Mouse (Mus musculus) adrenal gland, postnatal 10 days (tissue): ENCODE measurements at regions not wholly inside any gene's neighbourhood (a gene's known extent, or its start where the extent isn't known, plus 50 kb on each side); places are given as distances from the start of the nearest gene placed in this dataset.
A peak's percentile ranks its signal among the peaks of the same experiment; 100 is the strongest.

Source experiments
- DNase-seq: peaks from one replicate; pipeline ENCODE4 v3.0.0; 2021; ENCODE audit warnings: mixed read lengths

DNA sequence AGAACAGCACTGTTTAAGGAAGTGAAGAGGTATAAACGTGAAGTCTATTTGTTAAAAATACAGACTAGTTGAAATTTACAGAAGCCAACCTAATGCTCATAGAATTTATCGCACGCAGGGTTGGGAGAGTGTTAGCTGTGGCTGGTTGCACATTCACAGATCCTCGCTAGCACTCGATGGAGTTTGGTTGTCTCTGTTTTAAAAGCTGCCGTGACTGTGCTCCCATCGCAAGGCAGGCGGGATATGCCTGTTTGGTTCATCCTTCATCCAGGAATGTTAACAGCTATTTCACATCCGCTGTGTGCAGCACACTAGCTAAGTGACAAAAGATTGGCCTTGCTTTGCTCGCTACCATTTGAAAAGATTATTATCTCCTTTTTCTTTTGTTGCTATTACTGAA is 162.9 kb upstream of the Nr4a3 start:
- DNase-seq = no peak

GRCm38 (mm10) chr4:47899579-47899978 is 145.4 kb upstream of the Nr4a3 start:
- DNase-seq = no peak

GRCm38 (mm10) chr4:47902749-47903148 is 142.2 kb upstream of the Nr4a3 start:
- DNase-seq = peak; percentile 25

DNA sequence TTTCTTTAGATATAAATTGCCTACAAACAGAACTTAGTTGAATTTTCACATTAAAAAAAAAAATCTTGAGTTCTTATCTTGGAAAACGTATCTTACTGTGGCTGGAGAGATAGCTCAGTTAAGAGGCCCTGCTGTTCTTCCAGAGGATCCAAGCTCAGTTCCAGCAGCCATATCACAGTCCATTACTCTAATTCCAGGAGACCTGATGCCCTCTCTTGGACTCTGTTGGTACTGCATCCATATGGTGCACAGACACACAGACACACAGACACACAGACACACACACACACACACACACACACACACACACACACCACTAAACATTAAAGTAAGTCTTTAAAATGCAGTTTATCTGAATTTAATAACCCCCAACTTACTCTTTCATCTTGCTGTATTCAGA is 132.7 kb upstream of the Nr4a3 start:
- no peak for DNase-seq

GRCm38 (mm10) chr4:47919576-47919975 is 125.4 kb upstream of the Nr4a3 start:
- no peak for DNase-seq

GRCm38 (mm10) chr4:47931464-47931863 is 113.5 kb upstream of the Nr4a3 start:
- no peak for DNase-seq

- DNase-seq = no peak
These were observed 111.4 kb upstream of the Nr4a3 start for GRCm38 (mm10) chr4:47933526-47933925.

DNA sequence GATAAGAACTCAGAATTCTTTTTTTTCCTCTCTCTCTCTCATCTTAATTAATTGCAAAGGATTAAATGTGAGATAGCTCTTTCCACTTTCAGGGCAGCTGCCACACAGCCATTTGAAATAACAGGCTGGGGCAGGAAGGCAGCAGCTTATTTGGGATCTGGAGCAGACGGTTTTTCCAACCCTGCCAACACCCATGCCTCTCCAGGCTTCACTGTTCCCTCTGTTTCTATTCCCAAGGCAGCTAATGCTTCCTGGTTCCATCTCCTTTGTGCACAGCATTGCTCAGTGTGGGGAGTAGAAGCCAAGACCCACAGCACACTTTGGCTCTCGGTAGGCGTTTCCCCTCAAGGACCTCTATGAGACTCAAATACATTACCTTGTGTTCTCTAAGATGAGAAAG is 109.4 kb upstream of the Nr4a3 start:
- DNase-seq = no peak

DNA sequence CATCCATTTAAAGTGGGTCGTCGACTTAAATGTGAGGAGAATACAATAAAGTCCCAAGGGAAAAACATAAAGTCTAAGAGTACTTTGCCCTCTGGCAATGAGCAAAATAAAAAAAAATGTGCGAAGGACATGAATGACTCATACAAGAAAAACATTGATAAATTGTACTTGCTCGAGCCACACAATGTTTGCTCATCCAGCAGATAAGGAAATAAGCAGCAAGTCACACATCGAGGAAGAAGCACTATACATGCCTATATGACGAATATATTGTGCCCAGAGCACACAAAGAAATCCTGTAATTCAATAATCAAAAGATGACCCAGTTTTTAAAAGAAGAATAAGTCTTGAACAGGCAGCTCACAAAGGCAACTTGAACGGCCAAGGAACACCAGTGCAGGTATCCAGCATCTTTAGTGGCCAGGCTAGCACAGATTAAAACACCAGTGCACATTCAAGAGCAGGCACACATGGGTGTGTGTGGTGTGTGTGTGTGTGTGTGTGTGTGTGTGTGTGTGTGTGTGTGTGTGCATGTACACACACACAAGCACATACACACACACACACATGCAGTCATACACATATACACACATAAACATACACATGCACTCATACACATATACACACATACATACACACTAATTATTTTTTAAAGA is 108.4 kb upstream of the Nr4a3 start:
- DNase-seq = no peak

GRCm38 (mm10) chr4:47947869-47948573 is 96.9 kb upstream of the Nr4a3 start:
- DNase-seq = peak; percentile 22

- no peak for DNase-seq
These were observed 96.2 kb upstream of the Nr4a3 start for GRCm38 (mm10) chr4:47948789-47949188.

- peak; percentile 66 for DNase-seq
These were observed 90.2 kb upstream of the Nr4a3 start for GRCm38 (mm10) chr4:47954576-47955305.

- no peak for DNase-seq
These were observed 80.3 kb upstream of the Nr4a3 start for GRCm38 (mm10) chr4:47964630-47965029.

- DNase-seq = no peak
These were observed 73.1 kb upstream of the Nr4a3 start for GRCm38 (mm10) chr4:47971861-47972260.

DNA sequence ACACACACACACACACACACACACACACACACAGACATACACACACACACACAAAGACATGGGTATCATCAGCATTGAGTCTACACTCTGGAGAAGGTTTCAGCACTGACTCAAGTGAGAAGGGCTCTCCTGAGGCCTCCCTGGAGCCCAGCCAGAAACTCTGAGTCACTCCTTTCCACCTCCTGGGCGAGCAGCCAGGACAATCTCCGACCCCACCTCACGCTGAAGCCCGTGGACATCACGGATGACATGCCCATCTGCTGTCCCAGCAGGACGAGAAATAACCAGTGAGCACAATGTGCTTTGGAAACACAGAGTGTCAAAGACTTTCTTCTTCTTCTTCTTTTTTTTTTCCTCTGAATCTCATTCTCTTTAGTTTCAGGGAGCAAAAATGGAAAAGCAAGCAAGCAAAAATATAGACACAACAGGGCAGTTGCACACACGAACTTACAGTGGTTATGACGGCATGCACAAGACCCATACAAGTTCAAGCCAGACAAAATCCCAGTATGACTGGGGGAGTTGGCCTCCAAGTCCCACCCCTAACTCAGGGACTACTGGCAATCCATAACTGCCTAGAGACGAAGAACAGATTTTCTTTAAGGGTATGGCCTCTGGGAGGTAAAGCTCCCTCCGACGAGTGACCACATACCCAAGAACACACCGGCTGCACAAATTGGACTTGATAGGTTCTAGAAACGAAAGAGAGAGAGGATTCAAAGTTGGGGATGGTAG is 65.2 kb upstream of the Nr4a3 start:
- peak; percentile 85 for DNase-seq
